Mouse (Mus musculus) olfactory bulb, adult 2 months (tissue): ENCODE measurements around the gene Syt13.

Experiments
- CTCF ChIP-seq: fragments of 200-500 bp; IDR thresholded peaks from 2 replicates; pipeline ENCODE4 v1.5.1; 2012; ENCODE audit warnings: low read depth, mild to moderate bottlenecking, low read length, moderate library complexity; ENCODE audit not compliant: insufficient read depth
- POLR2A ChIP-seq: fragments of 200-500 bp; IDR thresholded peaks from 2 replicates; pipeline ENCODE4 v1.6.1; 2012; ENCODE audit warnings: mild to moderate bottlenecking, low read depth, low read length, moderate library complexity; ENCODE audit not compliant: insufficient read depth

GRCm38 (mm10) chr2:92870139-92870836 lies 44.6 kb upstream of the Syt13 start:
- no peak for TF ChIP-seq POLR2A
- TF ChIP-seq CTCF, result no peak
